ENCODE assay signal across 11 mouse cellular contexts in genomic region chr4:153806820-153807436, GRCm38 (mm10).
DNase-seq lines count a peak whose midpoint lies in the region; ATAC-seq and TF ChIP-seq lines count a peak whose summit lies in the region.
"Had no signal": no experiment of that assay in that cellular context is flagged by ENCODE, and none has a peak within 500 bp of the region (broad histone marks: within the 10 kb centered on the region; RNA-seq: fewer than 3 reads in every experiment).

No protein-coding gene starts in this region.

- no peaks in the 10 kb centered on the region for H3K79me2 ChIP-seq in heart, adult 2 months (replicated peaks; ENCODE audit: control insufficient read depth, insufficient read depth, low read length)

- 27% methylated on average over 10 of the region's 10 CpGs for WGBS in embryonic facial prominence, embryonic 12.5 days
- WGBS in hindbrain, embryonic 16.5 days = 17% methylated on average over 10 of the region's 10 CpGs
- 18% methylated on average over 10 of the region's 10 CpGs for WGBS in neural tube, embryonic 15.5 days
- WGBS in heart, adult 2 months = 39% methylated on average over 10 of the region's 10 CpGs

- DNase-seq in layer of hippocampus, postnatal 10 days (ENCODE audit: low spot score in 2 of 2) = peak; percentile 43 to 49
- no peak for DNase-seq in layer of hippocampus, adult 8-10 months (ENCODE audit: low spot score in 2 of 2)
- no peak for DNase-seq in heart, adult 2 months
- DNase-seq in natural killer cell, adult 2 months (ENCODE audit: low spot score in 2 of 2) = no peak
- no peak for DNase-seq in Muller cell, postnatal 12 days (ENCODE audit: inconsistent ontology term)
- DNase-seq: lung, postnatal 10 days; thymus, postnatal 4 days had no signal

- no peak for TF ChIP-seq POLR2A in heart, adult 2 months (IDR thresholded peaks at IDR 0.05; ENCODE audit: insufficient read depth, low read depth, low read length)

- ATAC-seq in embryonic facial prominence, embryonic 12.5 days (ENCODE audit: insufficient number of reproducible peaks, insufficient read depth, low FRiP score, low TSS enrichment) = no peak
- ATAC-seq in hindbrain, embryonic 16.5 days = no peak; the same call in 1 of the 2 replicates
- peak; percentile 37; the same call in 1 of the 2 replicates for ATAC-seq in neural tube, embryonic 15.5 days (ENCODE audit: low FRiP score)

- H3K4me1 ChIP-seq in embryonic facial prominence, embryonic 12.5 days = no peaks in the 10 kb centered on the region
- peaks cover 9% of the 10 kb centered on the region for H3K4me1 ChIP-seq in hindbrain, embryonic 16.5 days (ENCODE audit: control insufficient read depth, insufficient read depth, low read depth, low read length)
- peaks cover 22% of the 10 kb centered on the region for H3K4me1 ChIP-seq in neural tube, embryonic 15.5 days
- H3K4me1 ChIP-seq in heart, adult 2 months (ENCODE audit: control insufficient read depth, insufficient read depth, low read length) = no peaks in the 10 kb centered on the region

- TF ChIP-seq CTCF in heart, adult 2 months (IDR thresholded peaks at IDR 0.05) = no peak

- H3K9ac ChIP-seq in embryonic facial prominence, embryonic 12.5 days = no peak overlapping the region
- H3K9ac ChIP-seq in hindbrain, embryonic 16.5 days (ENCODE audit: low read depth, low read length) = 0 out of 2 replicates have a peak overlapping the region, but pooled peaks have one; percentile 24
- no peak overlapping the region for H3K9ac ChIP-seq in neural tube, embryonic 15.5 days (replicated peaks)
- no peak overlapping the region for H3K9ac ChIP-seq in heart, adult 2 months (ENCODE audit: low read depth, low read length)

- intact Hi-C loops in heart, adult 2 months (cut with DNase I) = no loop called here

- no peak overlapping the region for H3K27ac ChIP-seq in embryonic facial prominence, embryonic 12.5 days
- peak overlapping the region; percentile 37; the same call in 1 of the 2 replicates for H3K27ac ChIP-seq in hindbrain, embryonic 16.5 days (ENCODE audit: low read depth, low read length)
- H3K27ac ChIP-seq in neural tube, embryonic 15.5 days (replicated peaks) = peak overlapping the region; percentile 75
- no peak overlapping the region for H3K27ac ChIP-seq in heart, adult 2 months

- no peak for TF ChIP-seq EP300 in heart, adult 2 months (IDR thresholded peaks at IDR 0.05; ENCODE audit: insufficient read depth, low read depth, low read length)

- H3K4me3 ChIP-seq in embryonic facial prominence, embryonic 12.5 days = no peak overlapping the region
- no peak overlapping the region for H3K4me3 ChIP-seq in hindbrain, embryonic 16.5 days (ENCODE audit: low read length)
- H3K4me3 ChIP-seq in neural tube, embryonic 15.5 days (replicated peaks) = no peak overlapping the region
- no peak overlapping the region for H3K4me3 ChIP-seq in heart, adult 2 months

- H3K9me3 ChIP-seq in embryonic facial prominence, embryonic 12.5 days = no peaks in the 10 kb centered on the region
- no peaks in the 10 kb centered on the region for H3K9me3 ChIP-seq in hindbrain, embryonic 16.5 days (ENCODE audit: control insufficient read depth, low read length)
- no peaks in the 10 kb centered on the region for H3K9me3 ChIP-seq in neural tube, embryonic 15.5 days (replicated peaks)

- peaks cover 27% of the 10 kb centered on the region for H3K27me3 ChIP-seq in embryonic facial prominence, embryonic 12.5 days
- H3K27me3 ChIP-seq in hindbrain, embryonic 16.5 days (replicated peaks; ENCODE audit: control insufficient read depth, insufficient read depth, low read length) = no peaks in the 10 kb centered on the region
- no peaks in the 10 kb centered on the region for H3K27me3 ChIP-seq in neural tube, embryonic 15.5 days (replicated peaks)
- H3K27me3 ChIP-seq in heart, adult 2 months (ENCODE audit: control insufficient read depth, insufficient read depth, low read length) = no peaks in the 10 kb centered on the region
- H3K27me3 ChIP-seq: CH12.LX had no signal

- 0 out of 2 replicates have a peak overlapping the region, but pooled peaks have one; percentile 7 for H3K4me2 ChIP-seq in embryonic facial prominence, embryonic 12.5 days (replicated peaks)
- H3K4me2 ChIP-seq in hindbrain, embryonic 16.5 days (ENCODE audit: low read length) = peak overlapping the region; percentile 29
- peak overlapping the region; percentile 42 for H3K4me2 ChIP-seq in neural tube, embryonic 15.5 days

- H3K36me3 ChIP-seq in embryonic facial prominence, embryonic 12.5 days = no peaks in the 10 kb centered on the region
- H3K36me3 ChIP-seq in hindbrain, embryonic 16.5 days (ENCODE audit: control insufficient read depth, insufficient read depth, low read length) = no peaks in the 10 kb centered on the region
- H3K36me3 ChIP-seq in neural tube, embryonic 15.5 days = no peaks in the 10 kb centered on the region
- no peaks in the 10 kb centered on the region for H3K36me3 ChIP-seq in heart, adult 2 months (ENCODE audit: control insufficient read depth, insufficient read depth, low read length)

Comparison
In these comparisons a context has a peak if more than half of its experiments do, and no peak if none do; other contexts are left out.
1. DNase-seq: peak in layer of hippocampus, postnatal 10 days (2 of 2); none in layer of hippocampus, adult 8-10 months (0 of 2), heart, adult 2 months (0 of 2), natural killer cell, adult 2 months (0 of 2) and Muller cell, postnatal 12 days (single experiment).
2. H3K27ac ChIP-seq: peak in hindbrain, embryonic 16.5 days (single experiment) and neural tube, embryonic 15.5 days (single experiment); none in embryonic facial prominence, embryonic 12.5 days (single experiment) and heart, adult 2 months (single experiment).
3. Peak in every context shown above with its lines, with median percentiles within 50 percentile points of each other: H3K4me2 ChIP-seq.